In genomic region chr9:95512331-95513030, GRCm38 (mm10) we compare ENCODE assay signal across 8 mouse cellular contexts. TPM values are rescaled to one million over a fixed set of nuclear protein-coding genes. Genes with fewer than 3 reads are reported as not detected.
A peak's percentile ranks its signal among the peaks of the same experiment; 100 is the strongest.
DNase-seq lines count a peak whose midpoint lies in the region; ATAC-seq and TF ChIP-seq lines count a peak whose summit lies in the region.

No protein-coding gene starts in this region.

- peaks cover 9% of the 10 kb centered on the region; the same call in 1 of the 2 replicates for H3K4me1 ChIP-seq in kidney, postnatal 0 days (replicated peaks; ENCODE audit: insufficient read depth, low read length)
- peaks cover 4% of the 10 kb centered on the region; the same call in 1 of the 2 replicates for H3K4me1 ChIP-seq in brown adipose tissue, adult 24 weeks (ENCODE audit: control insufficient read depth, insufficient read depth, insufficient read length, low read length)
- peaks cover 14% of the 10 kb centered on the region for H3K4me1 ChIP-seq in hindbrain, embryonic 12.5 days

- H3K9me3 ChIP-seq in kidney, postnatal 0 days (replicated peaks; ENCODE audit: low read length) = no peaks in the 10 kb centered on the region
- H3K9me3 ChIP-seq in hindbrain, embryonic 12.5 days (replicated peaks) = no peaks in the 10 kb centered on the region

- H3K4me2 ChIP-seq in kidney, postnatal 0 days (ENCODE audit: low read length) = peak overlapping the region; percentile 74
- H3K4me2 ChIP-seq in hindbrain, embryonic 12.5 days (replicated peaks) = peak overlapping the region; percentile 84

- H3K9ac ChIP-seq in kidney, postnatal 0 days (ENCODE audit: low read depth, low read length) = peak overlapping the region; percentile 65
- peak overlapping the region; percentile 61 for H3K9ac ChIP-seq in hindbrain, embryonic 12.5 days

- peak overlapping the region; percentile 90 for H3K27ac ChIP-seq in kidney, postnatal 0 days
- H3K27ac ChIP-seq in brown adipose tissue, adult 24 weeks (replicated peaks; ENCODE audit: low read depth, low read length) = peak overlapping the region; percentile 92
- H3K27ac ChIP-seq in hindbrain, embryonic 12.5 days = peak overlapping the region; percentile 79

- H3K36me3 ChIP-seq in kidney, postnatal 0 days (ENCODE audit: insufficient read depth, low read length) = no peaks in the 10 kb centered on the region
- no peaks in the 10 kb centered on the region for H3K36me3 ChIP-seq in hindbrain, embryonic 12.5 days

- ATAC-seq in kidney, postnatal 0 days (replicated peaks; ENCODE audit: low FRiP score, low read depth) = peak; percentile 51
- peak; percentile 68 for ATAC-seq in hindbrain, embryonic 12.5 days (ENCODE audit: low FRiP score)
- ATAC-seq in megakaryocyte-erythroid progenitor cell, adult 5-6 weeks (replicated peaks; ENCODE audit: low FRiP score, low TSS enrichment, poor library complexity, severe bottlenecking) = peak; percentile 42

- DNase-seq in kidney, postnatal 0 days (ENCODE audit: low spot score) = no peak
- no peak for DNase-seq in kidney, adult 9 months
- DNase-seq in layer of hippocampus, postnatal 14 days (ENCODE audit: low spot score in 2 of 2) = no peak
- no peak for DNase-seq in embryo, embryonic 11 days
- no peak for DNase-seq in adrenal gland, postnatal 25 days

- H3K4me3 ChIP-seq in kidney, postnatal 0 days (replicated peaks; ENCODE audit: low read depth, low read length) = peak overlapping the region; percentile 98
- H3K4me3 ChIP-seq in brown adipose tissue, adult 24 weeks (ENCODE audit: insufficient read depth, low read depth, low read length) = peak overlapping the region; percentile 66
- H3K4me3 ChIP-seq in hindbrain, embryonic 12.5 days = peak overlapping the region; percentile 82

- WGBS in kidney, postnatal 0 days = 18% methylated on average over 15 of the region's 15 CpGs
- 26% methylated on average over 15 of the region's 15 CpGs for WGBS in hindbrain, embryonic 12.5 days

- H3K27me3 ChIP-seq in kidney, postnatal 0 days (ENCODE audit: insufficient read depth, low read length) = no peaks in the 10 kb centered on the region
- H3K27me3 ChIP-seq in hindbrain, embryonic 12.5 days = no peaks in the 10 kb centered on the region

- no peak for TF ChIP-seq CTCF in kidney, postnatal 0 days (IDR thresholded peaks at IDR 0.05; ENCODE audit: low read depth)

RNA-seq across cellular contexts. Expression of gene U2surp, which starts 0.7 kb away (rescaled TPM):
- 138 and 139 TPM in 2 replicates for polyA plus RNA-seq in kidney, postnatal 0 days (2015; fragmentation: Nextera tagmentation; extraction: Ambion mirVana)
- 29.8 and 33.4 TPM in 2 replicates for polyA plus RNA-seq in brown adipose tissue, adult 24 weeks (2012; ENCODE audit: insufficient read depth, insufficient read length, missing spikeins)
- polyA plus RNA-seq in hindbrain, embryonic 12.5 days (2016; fragmentation: Nextera tagmentation; extraction: Ambion mirVana) = 159 and 182 TPM in 2 replicates
- 96.6 and 116 TPM in 2 replicates for total RNA-seq in megakaryocyte-erythroid progenitor cell, adult 5-6 weeks (2014; fragmentation: Nextera tagmentation)
- 251 and 271 TPM in 2 replicates for total RNA-seq in megakaryocyte-erythroid progenitor cell, adult 5-6 weeks (2017)
- total RNA-seq in layer of hippocampus, postnatal 14 days (2021) = 10 to 100 TPM; 62.6 to 69.0 TPM
- 63.2 and 63.6 TPM in 2 replicates for total RNA-seq in adrenal gland, postnatal 25 days (2021)

RNA-seq across cellular contexts. Expression of gene Paqr9, which starts 47.0 kb away (rescaled TPM):
- 2.8 TPM in 2 replicates for polyA plus RNA-seq in kidney, postnatal 0 days (2015; fragmentation: Nextera tagmentation; extraction: Ambion mirVana)
- 26.8 and 39.3 TPM in 2 replicates for polyA plus RNA-seq in brown adipose tissue, adult 24 weeks (2012; ENCODE audit: insufficient read depth, insufficient read length, missing spikeins)
- polyA plus RNA-seq in hindbrain, embryonic 12.5 days (2016; fragmentation: Nextera tagmentation; extraction: Ambion mirVana) = 1.2 TPM in 2 replicates
- total RNA-seq in megakaryocyte-erythroid progenitor cell, adult 5-6 weeks (2014; fragmentation: Nextera tagmentation) = 31.8 and 38.8 TPM in 2 replicates
- 18.1 and 22.1 TPM in 2 replicates for total RNA-seq in megakaryocyte-erythroid progenitor cell, adult 5-6 weeks (2017)
- total RNA-seq in layer of hippocampus, postnatal 14 days (2021) = 10 to 100 TPM; 48.2 to 48.6 TPM
- total RNA-seq in adrenal gland, postnatal 25 days (2021) = 6.8 and 8.6 TPM in 2 replicates
